Mouse (Mus musculus) T-helper 17 cell (primary cell): ENCODE results near the gene Add2.

Source experiments
- in situ Hi-C, 2 experiments: fragments of 300-600 bp; cut with MboI, MseI; formaldehyde crosslinking; loops; 1 replicate in 1 of 2; 2 replicates in 1 of 2; pipeline ENCODE4 v1.15.1; 2025; ENCODE audit warnings: high pct_unique_total_duplicates in 2 of 2

Add2 gene

GRCm38 (mm10) chr6:86133882-86134281, 105.4 kb downstream of the Add2 start:
- in situ Hi-C loops = no loop called here

- in situ Hi-C loops = no loop called here
These were observed 107.7 kb downstream of the Add2 start for GRCm38 (mm10) chr6:86136206-86136605.

GRCm38 (mm10) chr6:86141284-86141683, 112.8 kb downstream of the Add2 start:
- in situ Hi-C loops = loop anchor here in 1 of 2 experiments (10.0 kb wide), 1 partner anchor 214 kb away; no protein-coding TSS in a partner anchor

- in situ Hi-C loops = loop anchor here in 1 of 2 experiments (10.0 kb wide), 1 partner anchor 213 kb away; no protein-coding TSS in a partner anchor
These were observed 113.3 kb downstream of the Add2 start for GRCm38 (mm10) chr6:86141820-86142219.

- in situ Hi-C loops = loop anchor here in 1 of 2 experiments (10.0 kb wide), 1 partner anchor 210 kb away; no protein-coding TSS in a partner anchor
These were observed 116.5 kb downstream of the Add2 start for GRCm38 (mm10) chr6:86144986-86145385.

GRCm38 (mm10) chr6:86148518-86148917, 120.0 kb downstream of the Add2 start:
- in situ Hi-C loops = loop anchor here in 1 of 2 experiments (10.0 kb wide), 1 partner anchor 206 kb away; no protein-coding TSS in a partner anchor

- in situ Hi-C loops = loop anchor here in 1 of 2 experiments (10.0 kb wide), 1 partner anchor 206 kb away; no protein-coding TSS in a partner anchor
These were observed 120.5 kb downstream of the Add2 start for GRCm38 (mm10) chr6:86149001-86149400.

GRCm38 (mm10) chr6:86152676-86153075, 124.2 kb downstream of the Add2 start:
- in situ Hi-C loops = no loop called here

DNA sequence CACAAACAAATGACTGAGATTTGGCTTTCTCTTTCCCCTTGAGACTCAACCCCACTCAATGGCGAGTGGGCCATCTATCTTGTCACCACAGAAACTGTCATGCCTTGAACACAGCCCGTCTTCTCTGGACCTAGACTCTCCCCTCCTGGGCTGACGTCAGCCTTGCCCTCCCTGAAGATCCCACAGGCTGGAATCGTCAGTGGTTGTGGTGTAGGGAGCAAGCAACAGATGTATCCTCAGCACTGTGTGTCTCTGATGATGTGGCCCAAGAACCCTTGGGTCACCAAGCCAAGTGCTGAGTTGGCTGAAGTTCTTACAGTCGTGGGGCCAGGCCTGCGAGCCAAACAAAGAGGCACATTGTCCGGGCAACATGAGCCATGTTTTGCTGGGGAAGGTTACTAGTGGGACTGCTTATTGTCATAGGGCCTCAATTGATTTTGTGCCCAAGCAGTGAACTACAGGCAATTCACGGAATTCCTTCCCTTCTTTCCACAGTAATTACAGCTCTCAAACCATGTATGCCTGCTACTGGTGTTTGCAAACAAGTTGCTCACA, 125.0 kb downstream of the Add2 start:
- in situ Hi-C loops = no loop called here

DNA sequence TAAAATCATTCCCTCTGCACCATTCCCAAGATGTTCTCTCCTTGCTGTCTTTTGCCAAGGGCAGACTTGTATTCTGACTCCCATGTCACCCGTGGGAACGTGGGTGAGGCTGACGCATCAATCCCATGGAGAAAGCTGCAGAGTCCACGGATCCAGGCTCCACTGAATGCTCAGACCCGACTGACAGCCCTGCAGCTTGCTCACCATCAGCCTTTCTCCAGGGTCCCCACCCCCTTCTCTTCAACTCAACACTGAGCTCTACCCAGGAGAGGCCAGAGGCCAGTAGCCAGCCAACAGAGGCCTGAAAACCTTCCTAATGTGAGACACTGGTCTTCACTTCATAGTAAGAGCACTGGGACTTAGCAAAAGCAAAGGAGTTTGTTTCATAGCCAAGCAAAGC, 125.5 kb downstream of the Add2 start:
- in situ Hi-C loops = no loop called here

- in situ Hi-C loops = no loop called here
These were observed 126.0 kb downstream of the Add2 start for GRCm38 (mm10) chr6:86154481-86154880.

DNA sequence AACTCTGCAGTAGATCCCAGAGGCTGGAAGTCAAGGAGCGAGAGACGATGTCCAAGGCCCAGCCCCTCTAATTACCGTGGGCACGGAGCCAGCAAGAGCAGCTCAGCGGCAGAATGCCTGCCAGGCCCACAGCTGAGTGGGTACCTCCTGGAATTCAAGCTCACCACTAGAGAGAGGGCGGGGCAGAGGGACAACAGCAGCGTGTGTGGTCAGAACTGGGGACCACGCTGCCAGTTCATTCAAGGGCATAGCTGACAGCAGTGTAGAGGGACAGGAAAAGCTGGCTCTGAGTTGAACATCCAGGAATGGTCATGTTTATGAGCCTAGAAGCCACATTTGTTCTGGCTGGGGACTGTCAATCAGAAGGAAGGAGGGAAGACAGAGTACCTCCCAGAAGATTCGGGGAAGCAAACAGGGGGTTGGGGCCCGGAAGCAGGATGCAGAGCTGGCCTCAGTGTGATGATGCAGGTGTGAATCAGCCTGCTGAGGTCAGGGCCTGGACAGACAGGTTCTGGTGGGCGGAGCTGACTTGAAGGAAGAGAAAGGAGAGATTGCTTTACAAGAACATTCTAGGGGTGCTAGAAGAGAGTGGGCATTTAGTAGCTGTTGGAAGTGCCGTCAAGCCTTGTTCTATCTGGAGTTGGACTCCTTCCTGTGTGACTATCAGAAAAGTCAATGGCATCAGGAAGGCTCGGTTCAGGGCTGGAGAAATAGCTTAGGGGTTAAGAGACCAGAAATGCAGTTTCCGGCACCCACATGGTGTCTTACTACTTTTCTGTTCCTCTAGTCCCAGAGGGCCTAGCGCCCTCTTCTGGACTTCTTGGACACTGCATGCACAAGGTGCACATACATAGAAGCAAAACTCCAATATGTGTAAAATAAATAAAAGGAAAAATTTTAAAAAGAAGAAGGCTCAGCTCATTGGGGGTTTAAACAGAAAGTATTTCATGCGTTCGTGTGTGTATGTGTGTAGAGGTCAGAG, 129.1 kb downstream of the Add2 start:
- in situ Hi-C loops = no loop called here

DNA sequence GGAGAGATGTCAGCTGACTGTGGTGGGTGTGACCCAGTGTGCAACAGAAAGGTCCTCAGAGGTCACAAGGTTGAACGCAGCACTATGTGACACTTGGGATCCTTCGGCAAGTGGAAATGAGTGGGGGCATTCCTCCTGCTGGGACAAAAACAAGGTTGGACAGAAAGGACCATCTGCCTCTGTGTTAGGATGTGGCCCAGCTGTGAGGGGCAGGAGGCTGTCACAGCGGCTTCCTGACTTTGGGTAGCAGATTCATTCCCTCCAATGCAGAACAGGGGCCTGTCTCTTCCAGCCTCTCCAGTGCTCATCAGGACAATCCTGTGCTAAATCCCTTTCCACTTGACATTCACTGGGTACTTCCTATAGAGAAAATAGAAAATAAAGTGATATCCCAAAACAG, 132.4 kb downstream of the Add2 start:
- in situ Hi-C loops = no loop called here

DNA sequence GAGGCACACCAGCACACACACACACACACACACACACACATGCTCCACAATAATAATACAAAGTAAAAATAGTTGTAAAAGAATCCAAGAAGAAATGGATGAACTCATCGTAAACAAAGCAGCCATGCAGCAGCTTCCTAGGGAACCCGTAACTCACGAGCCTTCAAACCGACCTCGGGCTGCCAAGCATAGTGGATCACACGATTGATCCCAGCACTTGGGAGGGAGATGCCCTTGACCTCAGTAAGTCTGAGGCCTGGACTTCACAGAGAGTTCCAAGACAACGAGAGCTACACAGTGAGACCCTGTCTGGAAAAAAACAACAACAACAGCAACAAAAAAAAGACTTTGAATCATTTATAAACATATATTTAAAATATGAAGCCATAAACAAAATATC, 133.1 kb downstream of the Add2 start:
- in situ Hi-C loops = no loop called here

GRCm38 (mm10) chr6:86164028-86164427, 135.5 kb downstream of the Add2 start:
- in situ Hi-C loops = no loop called here

- in situ Hi-C loops = no loop called here
These were observed 137.9 kb downstream of the Add2 start for GRCm38 (mm10) chr6:86166426-86166825.

- in situ Hi-C loops = no loop called here
These were observed 139.4 kb downstream of the Add2 start for GRCm38 (mm10) chr6:86167851-86168250.

DNA sequence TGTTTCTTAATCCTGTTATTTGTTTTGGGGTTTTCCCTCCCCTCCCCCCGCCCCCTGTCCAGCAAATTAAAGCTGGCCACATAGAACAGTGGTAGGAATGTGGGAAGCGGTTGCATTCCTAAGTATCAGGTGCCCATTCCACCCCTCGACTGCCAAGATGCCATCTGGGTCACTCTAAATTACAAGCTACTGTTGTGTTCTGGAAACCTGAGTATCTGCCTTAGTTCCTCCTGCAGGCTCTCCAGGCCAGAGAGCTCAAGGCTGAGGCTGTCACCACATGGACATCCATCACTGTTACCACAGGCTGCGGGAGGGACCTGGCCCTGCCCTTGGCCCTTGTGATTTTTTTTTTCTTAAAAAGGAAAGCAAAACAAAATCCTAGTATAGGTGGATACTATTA, 140.7 kb downstream of the Add2 start:
- in situ Hi-C loops = no loop called here
